Mouse (Mus musculus) C2C12 (cell line): ENCODE measurements around the gene Fut11.

ENCODE experiments used
- CEBPB ChIP-seq: IDR thresholded peaks from one replicate; pipeline ENCODE4 v1.6.1; 2011; ENCODE audit warnings: low read depth, mild to moderate bottlenecking, control low read depth, moderate library complexity
- CTCF ChIP-seq: IDR thresholded peaks from one replicate; pipeline ENCODE4 v1.5.1; 2011; ENCODE audit not compliant: control insufficient read depth, insufficient read depth, insufficient read length
- MAX ChIP-seq: IDR thresholded peaks from one replicate; pipeline ENCODE4 v1.6.1; 2011; ENCODE audit warnings: mild to moderate bottlenecking, control low read depth
- MYOG ChIP-seq: IDR thresholded peaks from one replicate; pipeline ENCODE4 v1.6.1; 2011; ENCODE audit not compliant: control insufficient read depth, insufficient read length; ENCODE audit errors: extremely low read depth
- USF1 ChIP-seq: IDR thresholded peaks from one replicate; pipeline ENCODE4 v1.6.1; 2011; ENCODE audit warnings: low read depth, mild to moderate bottlenecking, control low read depth, moderate library complexity

DNA sequence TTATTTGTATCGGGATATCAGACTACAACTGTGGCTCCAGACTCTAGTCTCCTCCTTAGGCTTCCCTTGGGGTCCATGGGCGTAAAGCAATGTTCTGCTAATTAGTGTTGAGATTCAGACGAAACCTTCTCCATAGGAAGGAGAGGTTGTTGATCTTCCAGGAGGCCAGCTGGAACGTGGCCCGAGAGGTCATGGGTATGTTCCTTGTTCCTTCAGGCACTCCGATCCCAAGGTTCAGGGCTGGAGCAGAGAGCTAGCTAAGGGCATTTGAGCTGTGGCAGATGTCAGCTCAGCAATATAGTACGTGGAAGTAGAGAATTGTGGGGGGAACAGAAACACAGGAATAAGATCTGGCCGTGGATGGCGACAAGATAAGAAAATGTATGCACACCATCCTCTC, 39.0 kb upstream of the Fut11 start:
- no peak for TF ChIP-seq MYOG
- TF ChIP-seq CTCF, result no peak
- no peak for TF ChIP-seq USF1
- no peak for TF ChIP-seq CEBPB
- TF ChIP-seq MAX, result no peak
